In genomic region chr1:166308851-166309715, GRCm38 (mm10) we compare ENCODE assay signal across 8 mouse cellular contexts. TPM values are rescaled to one million over a fixed set of nuclear protein-coding genes. Genes with fewer than 3 reads are reported as not detected.
DNase-seq lines count a peak whose midpoint lies in the region; ATAC-seq lines count a peak whose summit lies in the region.

No protein-coding gene starts in this region.

- peak overlapping the region; percentile 71 for H3K4me2 ChIP-seq in forebrain, embryonic 11.5 days (ENCODE audit: low read depth, low read length, severe bottlenecking)
- peak overlapping the region; percentile 94 for H3K4me2 ChIP-seq in intestine, embryonic 14.5 days (ENCODE audit: low read length)
- peak overlapping the region; percentile 96 for H3K4me2 ChIP-seq in lung, embryonic 16.5 days (ENCODE audit: low read depth, low read length)

- peak overlapping the region; percentile 64 for H3K9ac ChIP-seq in forebrain, embryonic 11.5 days (ENCODE audit: low read length)
- H3K9ac ChIP-seq in intestine, embryonic 14.5 days (ENCODE audit: low read length): peak overlapping the region; percentile 37
- H3K9ac ChIP-seq in lung, embryonic 16.5 days (ENCODE audit: low read length): peak overlapping the region; percentile 42

- peak; percentile 18 for ATAC-seq in frontal cortex, adult (ENCODE audit: low TSS enrichment)
- ATAC-seq in forebrain, embryonic 11.5 days (replicated peaks; ENCODE audit: low FRiP score): peak; percentile 84
- peak; percentile 86 for ATAC-seq in intestine, embryonic 14.5 days (replicated peaks; ENCODE audit: low FRiP score, low TSS enrichment, low read depth)
- ATAC-seq in lung, embryonic 16.5 days (ENCODE audit: low read depth): peak; percentile 84

- H3K9me3 ChIP-seq in forebrain, embryonic 11.5 days (ENCODE audit: control insufficient read depth, low read length): no peaks in the 10 kb centered on the region
- H3K9me3 ChIP-seq in intestine, embryonic 14.5 days (ENCODE audit: control insufficient read depth, low read length): no peaks in the 10 kb centered on the region
- H3K9me3 ChIP-seq in lung, embryonic 16.5 days (ENCODE audit: control insufficient read depth, low read length): no peaks in the 10 kb centered on the region

- peak overlapping the region; percentile 44 for H3K4me3 ChIP-seq in forebrain, embryonic 11.5 days (ENCODE audit: low read depth, low read length)
- peak overlapping the region; percentile 48 for H3K4me3 ChIP-seq in intestine, embryonic 14.5 days (ENCODE audit: low read depth, low read length)
- H3K4me3 ChIP-seq in lung, embryonic 16.5 days (ENCODE audit: low read length): peak overlapping the region; percentile 51

- H3K36me3 ChIP-seq in forebrain, embryonic 11.5 days (ENCODE audit: control insufficient read depth, insufficient read depth, low read length): no peaks in the 10 kb centered on the region; the same call in 1 of the 2 replicates
- H3K36me3 ChIP-seq in intestine, embryonic 14.5 days (ENCODE audit: control insufficient read depth, insufficient read depth, low read length): no peaks in the 10 kb centered on the region
- H3K36me3 ChIP-seq in lung, embryonic 16.5 days (ENCODE audit: control insufficient read depth, insufficient read depth, low read length): no peaks in the 10 kb centered on the region

- no peaks in the 10 kb centered on the region; the same call in 1 of the 2 replicates for H3K27me3 ChIP-seq in forebrain, embryonic 11.5 days (ENCODE audit: control insufficient read depth, insufficient read depth, low read length)
- H3K27me3 ChIP-seq in intestine, embryonic 14.5 days (replicated peaks; ENCODE audit: control insufficient read depth, insufficient read depth, low read length): peaks cover 37% of the 10 kb centered on the region
- peaks cover 4% of the 10 kb centered on the region for H3K27me3 ChIP-seq in lung, embryonic 16.5 days (ENCODE audit: control insufficient read depth, insufficient read depth, low read depth, low read length)

- WGBS in forebrain, embryonic 11.5 days: 2% methylated on average over 86 of the region's 94 CpGs
- 1% methylated on average over 88 of the region's 94 CpGs for WGBS in intestine, embryonic 14.5 days
- under 1% methylated on average over 88 of the region's 94 CpGs for WGBS in lung, embryonic 16.5 days

- no peak overlapping the region for H3K27ac ChIP-seq in forebrain, embryonic 11.5 days (ENCODE audit: low read depth, low read length)
- H3K27ac ChIP-seq in intestine, embryonic 14.5 days (ENCODE audit: low read depth): no peak overlapping the region
- H3K27ac ChIP-seq in lung, embryonic 16.5 days (ENCODE audit: low read length): no peak overlapping the region

- peaks cover 6% of the 10 kb centered on the region; the same call in 1 of the 2 replicates for H3K4me1 ChIP-seq in forebrain, embryonic 11.5 days (replicated peaks; ENCODE audit: control insufficient read depth, insufficient read depth, low read length)
- 0 out of 2 replicates have a peak, but pooled peaks cover 3% of the 10 kb centered on the region for H3K4me1 ChIP-seq in intestine, embryonic 14.5 days (replicated peaks; ENCODE audit: control insufficient read depth, insufficient read depth, low read length)
- peaks cover 5% of the 10 kb centered on the region; the same call in 1 of the 2 replicates for H3K4me1 ChIP-seq in lung, embryonic 16.5 days (replicated peaks; ENCODE audit: control insufficient read depth, insufficient read depth, low read length)

- no peak for DNase-seq in frontal cortex, postnatal 36 days (ENCODE audit: low spot score in 2 of 2)
- peak; percentile 44 for DNase-seq in adrenal gland, postnatal 14 days
- peak; percentile 81 for DNase-seq in forebrain, embryonic 11.5 days (ENCODE audit: low spot score)
- DNase-seq in intestine, embryonic 14.5 days (ENCODE audit: low spot score): peak; percentile 77
- DNase-seq in retina, postnatal 1 day: peak; percentile 73
- no peak for DNase-seq in spleen, postnatal 36 days (ENCODE audit: low spot score in 2 of 2)

RNA-seq across cellular contexts. Expression of gene Ildr2, which starts 55.1 kb away (rescaled TPM):
- total RNA-seq in adrenal gland, postnatal 14 days (2021): 3.3 and 4.5 TPM in 2 replicates
- 10.8 and 10.9 TPM in 2 replicates for polyA plus RNA-seq in forebrain, embryonic 11.5 days (2014; fragmentation: Nextera tagmentation; extraction: Ambion mirVana)
- 0.60 and 1.0 TPM in 2 replicates for polyA plus RNA-seq in intestine, embryonic 14.5 days (2014; fragmentation: Nextera tagmentation; extraction: Ambion mirVana)
- 0.98 and 1.1 TPM in 2 replicates for polyA plus RNA-seq in lung, embryonic 16.5 days (2015; fragmentation: Nextera tagmentation; extraction: Ambion mirVana)

Comparison
In these comparisons a context has a peak if more than half of its experiments do, and no peak if none do; other contexts are left out.
1. ATAC-seq: peak in every context shown above with its lines; median percentile 86 in intestine, embryonic 14.5 days; 84 in forebrain, embryonic 11.5 days; 84 in lung, embryonic 16.5 days; 18 in frontal cortex, adult.
2. DNase-seq: peak in adrenal gland, postnatal 14 days (single experiment), forebrain, embryonic 11.5 days (single experiment), intestine, embryonic 14.5 days (single experiment) and retina, postnatal 1 day (single experiment); none in frontal cortex, postnatal 36 days (0 of 2) and spleen, postnatal 36 days (0 of 2).
3. Peak in every context shown above with its lines, with median percentiles within 50 percentile points of each other: H3K4me2 ChIP-seq, H3K4me3 ChIP-seq and H3K9ac ChIP-seq.